Mouse (Mus musculus): ENCODE results near the gene Bag5. TPM values are rescaled to one million over a fixed set of nuclear protein-coding genes. Genes with fewer than 3 reads are reported as not detected.

Gene Bag5
- polyA plus RNA-seq (2014; fragmentation: Nextera tagmentation; extraction: Ambion mirVana): 45.2 and 49.7 TPM in 2 replicates

GRCm38 (mm10) chr12:111713004-111713651, at the start of gene Bag5, which contains the start of gene Apopt1:
Bag5 (minus strand) TSS chr12:111713257.
Apopt1 (plus strand) TSS chr12:111713261.
- Histone ChIP-seq H3K27ac (ENCODE audit: low read depth, low read length) (peak within 1 kb of the TSS; percentile 82), H3K9me3 (ENCODE audit: control insufficient read depth, low read length) (no peaks in the 10 kb centered on the region), H3K4me2 (replicated peaks; ENCODE audit: low read depth, low read length) (peak within 1 kb of the TSS; percentile 75), H3K27me3 (ENCODE audit: control insufficient read depth, insufficient read depth, low read length) (no peaks in the 10 kb centered on the region), H3K4me1 (ENCODE audit: control insufficient read depth, insufficient read depth, low read length) (peaks cover 14% of the 10 kb centered on the region; the same call in 1 of the 2 replicates), H3K36me3 (ENCODE audit: control insufficient read depth, insufficient read depth, low read length) (peaks cover 36% of the 10 kb centered on the region), H3K4me3 (ENCODE audit: low read length) (peak within 1 kb of the TSS; percentile 97), H3K9ac (ENCODE audit: low read depth, low read length) (peak within 1 kb of the TSS; percentile 99)
- under 1% methylated on average over 63 of the region's 86 CpGs for WGBS
- peak; percentile 92 for ATAC-seq (ENCODE audit: low FRiP score, low TSS enrichment)

GRCm38 (mm10) chr12:111760306-111760908, 47.4 kb upstream of the Bag5 start:
- H3K4me3 ChIP-seq (ENCODE audit: low read length): peak overlapping the region; percentile 70; the same call in 1 of the 2 replicates
- H3K9ac ChIP-seq (ENCODE audit: low read depth, low read length): no peak overlapping the region
- H3K36me3 ChIP-seq (ENCODE audit: control insufficient read depth, insufficient read depth, low read length): peaks cover 3% of the 10 kb centered on the region; the same call in 1 of the 2 replicates
- H3K27me3 ChIP-seq (ENCODE audit: control insufficient read depth, insufficient read depth, low read length): no peaks in the 10 kb centered on the region
- ATAC-seq (ENCODE audit: low FRiP score, low TSS enrichment): no peak
- H3K4me2 ChIP-seq (replicated peaks; ENCODE audit: low read depth, low read length): peak overlapping the region; percentile 97
- WGBS: 68% methylated on average over 7 of the region's 7 CpGs
- no peak overlapping the region for H3K27ac ChIP-seq (ENCODE audit: low read depth, low read length)
- peaks cover 24% of the 10 kb centered on the region for H3K4me1 ChIP-seq (ENCODE audit: control insufficient read depth, insufficient read depth, low read length)
- H3K9me3 ChIP-seq (ENCODE audit: control insufficient read depth, low read length): no peaks in the 10 kb centered on the region

- Histone ChIP-seq H3K27me3 (ENCODE audit: control insufficient read depth, insufficient read depth, low read length) (no peaks in the 10 kb centered on the region), H3K4me3 (ENCODE audit: low read length) (peak overlapping the region; percentile 70), H3K27ac (ENCODE audit: low read depth, low read length) (peak overlapping the region; percentile 72), H3K4me1 (ENCODE audit: control insufficient read depth, insufficient read depth, low read length) (peaks cover 24% of the 10 kb centered on the region), H3K9me3 (ENCODE audit: control insufficient read depth, low read length) (no peaks in the 10 kb centered on the region), H3K4me2 (replicated peaks; ENCODE audit: low read depth, low read length) (peak overlapping the region; percentile 97), H3K36me3 (ENCODE audit: control insufficient read depth, insufficient read depth, low read length) (peaks cover 3% of the 10 kb centered on the region; the same call in 1 of the 2 replicates), H3K9ac (ENCODE audit: low read depth, low read length) (peak overlapping the region; percentile 91)
- peak; percentile 35 for ATAC-seq (ENCODE audit: low FRiP score, low TSS enrichment)
- WGBS: 2% methylated on average over 34 of the region's 35 CpGs
These were observed 46.4 kb upstream of the Bag5 start for GRCm38 (mm10) chr12:111759176-111760061.

- Histone ChIP-seq H3K4me3 (ENCODE audit: low read length) (peak within 1 kb of the TSS; percentile 70), H3K4me2 (replicated peaks; ENCODE audit: low read depth, low read length) (peak within 1 kb of the TSS; percentile 97), H3K9ac (ENCODE audit: low read depth, low read length) (peak within 1 kb of the TSS; percentile 91), H3K4me1 (ENCODE audit: control insufficient read depth, insufficient read depth, low read length) (peaks cover 24% of the 10 kb centered on the region), H3K36me3 (ENCODE audit: control insufficient read depth, insufficient read depth, low read length) (peaks cover 3% of the 10 kb centered on the region; the same call in 1 of the 2 replicates), H3K27me3 (ENCODE audit: control insufficient read depth, insufficient read depth, low read length) (no peaks in the 10 kb centered on the region), H3K27ac (ENCODE audit: low read depth, low read length) (peak within 1 kb of the TSS; percentile 72), H3K9me3 (ENCODE audit: control insufficient read depth, low read length) (no peaks in the 10 kb centered on the region)
- WGBS: under 1% methylated on average over 53 of the region's 85 CpGs
- ATAC-seq (ENCODE audit: low FRiP score, low TSS enrichment): peak; percentile 81
These were observed 45.5 kb upstream of the Bag5 start, which contains the start of gene Klc1 for GRCm38 (mm10) chr12:111758381-111759175. Klc1 (plus strand) TSS chr12:111758849.

GRCm38 (mm10) chr12:111757561-111758325, 44.7 kb upstream of the Bag5 start:
- H3K27ac ChIP-seq (ENCODE audit: low read depth, low read length): no peak overlapping the region

GRCm38 (mm10) chr12:111756698-111757082, 43.6 kb upstream of the Bag5 start:
- no peak for ATAC-seq (ENCODE audit: low FRiP score, low TSS enrichment)
- H3K36me3 ChIP-seq (ENCODE audit: control insufficient read depth, insufficient read depth, low read length): no peaks in the 10 kb centered on the region
- no peak overlapping the region for H3K27ac ChIP-seq (ENCODE audit: low read depth, low read length)
- H3K4me3 ChIP-seq (ENCODE audit: low read length): no peak overlapping the region
- H3K9ac ChIP-seq (ENCODE audit: low read depth, low read length): no peak overlapping the region
- H3K4me2 ChIP-seq (replicated peaks; ENCODE audit: low read depth, low read length): no peak overlapping the region
- no peaks in the 10 kb centered on the region for H3K27me3 ChIP-seq (ENCODE audit: control insufficient read depth, insufficient read depth, low read length)
- WGBS: 32% methylated on average over 5 of the region's 5 CpGs
- no peaks in the 10 kb centered on the region for H3K9me3 ChIP-seq (ENCODE audit: control insufficient read depth, low read length)
- peaks cover 24% of the 10 kb centered on the region for H3K4me1 ChIP-seq (ENCODE audit: control insufficient read depth, insufficient read depth, low read length)

More at GRCm38 (mm10) chr12:111757561-111758325, 44.7 kb upstream of the Bag5 start:
- Histone ChIP-seq H3K9ac (ENCODE audit: low read depth, low read length) (peak overlapping the region; percentile 91), H3K4me1 (ENCODE audit: control insufficient read depth, insufficient read depth, low read length) (peaks cover 24% of the 10 kb centered on the region), H3K4me2 (replicated peaks; ENCODE audit: low read depth, low read length) (peak overlapping the region; percentile 97), H3K9me3 (ENCODE audit: control insufficient read depth, low read length) (no peaks in the 10 kb centered on the region), H3K27me3 (ENCODE audit: control insufficient read depth, insufficient read depth, low read length) (no peaks in the 10 kb centered on the region), H3K36me3 (ENCODE audit: control insufficient read depth, insufficient read depth, low read length) (peaks cover 3% of the 10 kb centered on the region; the same call in 1 of the 2 replicates), H3K4me3 (ENCODE audit: low read length) (peak overlapping the region; percentile 70)
- 43% methylated on average over 10 of the region's 10 CpGs for WGBS
- no peak for ATAC-seq (ENCODE audit: low FRiP score, low TSS enrichment)

GRCm38 (mm10) chr12:111756082-111756697, 43.1 kb upstream of the Bag5 start:
- WGBS: 35% methylated on average over 4 of the region's 4 CpGs
- H3K4me3 ChIP-seq (ENCODE audit: low read length): no peak overlapping the region
- no peak overlapping the region for H3K4me2 ChIP-seq (replicated peaks; ENCODE audit: low read depth, low read length)
- ATAC-seq (ENCODE audit: low FRiP score, low TSS enrichment): no peak
- no peaks in the 10 kb centered on the region for H3K27me3 ChIP-seq (ENCODE audit: control insufficient read depth, insufficient read depth, low read length)
- no peaks in the 10 kb centered on the region for H3K36me3 ChIP-seq (ENCODE audit: control insufficient read depth, insufficient read depth, low read length)
- no peaks in the 10 kb centered on the region for H3K9me3 ChIP-seq (ENCODE audit: control insufficient read depth, low read length)
- no peak overlapping the region for H3K9ac ChIP-seq (ENCODE audit: low read depth, low read length)
- no peak overlapping the region for H3K27ac ChIP-seq (ENCODE audit: low read depth, low read length)
- H3K4me1 ChIP-seq (ENCODE audit: control insufficient read depth, insufficient read depth, low read length): peaks cover 24% of the 10 kb centered on the region

Data from kidney, embryonic 14.5 days (tissue).